Mouse (Mus musculus) lung, postnatal 0 days (tissue): Measurements from ENCODE around the gene Cipc.

Experiments used
- CTCF ChIP-seq: IDR thresholded peaks from 2 replicates; pipeline ENCODE4 v1.5.1; 2016; ENCODE audit warnings: antibody characterized with exemption, mild to moderate bottlenecking
- EP300 ChIP-seq: IDR thresholded peaks from 2 replicates; pipeline ENCODE4 v1.6.1; 2016; ENCODE audit warnings: antibody characterized with exemption, mild to moderate bottlenecking, control low read depth

GRCm38 (mm10) chr12:86897769-86898273 lies 49.0 kb upstream of the Cipc start:
- no peak for TF ChIP-seq CTCF
- no peak for TF ChIP-seq EP300
